Mouse (Mus musculus): Measurements from ENCODE around the gene Kremen1. TPM values are rescaled to one million over a fixed set of nuclear protein-coding genes. Genes with fewer than 3 reads are reported as not detected.

Kremen1 gene
- polyA plus RNA-seq, 2 experiments, result 20.8 to 30.9 TPM

GRCm38 (mm10) chr11:5167311-5167710 lies 94.0 kb downstream of the Kremen1 start:
- peaks cover 15% of the 10 kb centered on the region for H3K4me1 ChIP-seq (ENCODE audit: control insufficient read depth, insufficient read depth, low read length)
- WGBS, result 81% methylated on average over 9 of the region's 9 CpGs
- DNase-seq (ENCODE audit: low spot score), result no peak
- H3K9ac ChIP-seq (ENCODE audit: low read depth, low read length, severe bottlenecking), result no peak overlapping the region
- no peaks in the 10 kb centered on the region for H3K9me3 ChIP-seq (ENCODE audit: control insufficient read depth, low read length)
- ATAC-seq (ENCODE audit: low FRiP score, low read depth), result no peak
- H3K36me3 ChIP-seq (ENCODE audit: control insufficient read depth, insufficient read depth, low read length), result no peaks in the 10 kb centered on the region
- H3K4me3 ChIP-seq (replicated peaks; ENCODE audit: low read length), result no peak overlapping the region
- no peak overlapping the region for H3K27ac ChIP-seq (replicated peaks; ENCODE audit: low read depth, low read length)
- no peak overlapping the region for H3K4me2 ChIP-seq (replicated peaks; ENCODE audit: low read depth, low read length, severe bottlenecking)
- TF ChIP-seq POLR2A (IDR thresholded peaks at IDR 0.05; ENCODE audit: borderline replicate concordance, extremely low read depth, insufficient read depth, insufficient read length), result no peak
- no peaks in the 10 kb centered on the region for H3K27me3 ChIP-seq (ENCODE audit: control insufficient read depth, insufficient read depth, low read length)

- WGBS, result 8% methylated on average over 7 of the region's 8 CpGs
- no peak for DNase-seq (ENCODE audit: low spot score)
- no peak for TF ChIP-seq POLR2A (IDR thresholded peaks at IDR 0.05; ENCODE audit: borderline replicate concordance, extremely low read depth, insufficient read depth, insufficient read length)
- Histone ChIP-seq H3K27me3 (ENCODE audit: control insufficient read depth, insufficient read depth, low read length) (no peaks in the 10 kb centered on the region), H3K9me3 (ENCODE audit: control insufficient read depth, low read length) (no peaks in the 10 kb centered on the region), H3K36me3 (ENCODE audit: control insufficient read depth, insufficient read depth, low read length) (no peaks in the 10 kb centered on the region), H3K9ac (ENCODE audit: low read depth, low read length, severe bottlenecking) (no peak overlapping the region), H3K27ac (replicated peaks; ENCODE audit: low read depth, low read length) (peak overlapping the region; percentile 59; the same call in 1 of the 2 replicates), H3K4me1 (ENCODE audit: control insufficient read depth, insufficient read depth, low read length) (peaks cover 15% of the 10 kb centered on the region), H3K4me3 (replicated peaks; ENCODE audit: low read length) (no peak overlapping the region), H3K4me2 (replicated peaks; ENCODE audit: low read depth, low read length, severe bottlenecking) (no peak overlapping the region)
- peak; percentile 73 for ATAC-seq (ENCODE audit: low FRiP score, low read depth)
These were observed 95.9 kb downstream of the Kremen1 start for GRCm38 (mm10) chr11:5165471-5165916.

GRCm38 (mm10) chr11:5164310-5164709 lies 97.0 kb downstream of the Kremen1 start:
- no peak overlapping the region for H3K27ac ChIP-seq (replicated peaks; ENCODE audit: low read depth, low read length)
- H3K9ac ChIP-seq (ENCODE audit: low read depth, low read length, severe bottlenecking), result no peak overlapping the region
- H3K36me3 ChIP-seq (ENCODE audit: control insufficient read depth, insufficient read depth, low read length), result no peaks in the 10 kb centered on the region
- no peak overlapping the region for H3K4me2 ChIP-seq (replicated peaks; ENCODE audit: low read depth, low read length, severe bottlenecking)
- H3K27me3 ChIP-seq (ENCODE audit: control insufficient read depth, insufficient read depth, low read length), result no peaks in the 10 kb centered on the region
- H3K4me1 ChIP-seq (ENCODE audit: control insufficient read depth, insufficient read depth, low read length), result peaks cover 15% of the 10 kb centered on the region
- TF ChIP-seq POLR2A (IDR thresholded peaks at IDR 0.05; ENCODE audit: borderline replicate concordance, extremely low read depth, insufficient read depth, insufficient read length), result no peak
- 29% methylated on average over 8 of the region's 8 CpGs for WGBS
- H3K4me3 ChIP-seq (replicated peaks; ENCODE audit: low read length), result no peak overlapping the region
- DNase-seq (ENCODE audit: low spot score) (no peak), ATAC-seq (ENCODE audit: low FRiP score, low read depth) (no peak)
- no peaks in the 10 kb centered on the region for H3K9me3 ChIP-seq (ENCODE audit: control insufficient read depth, low read length)

- H3K4me3 ChIP-seq (replicated peaks; ENCODE audit: low read length), result no peak overlapping the region
- no peak overlapping the region for H3K4me2 ChIP-seq (replicated peaks; ENCODE audit: low read depth, low read length, severe bottlenecking)
- ATAC-seq (ENCODE audit: low FRiP score, low read depth) (no peak), DNase-seq (ENCODE audit: low spot score) (no peak)
- WGBS, result 91% methylated on average over 8 of the region's 8 CpGs
- no peak overlapping the region for H3K9ac ChIP-seq (ENCODE audit: low read depth, low read length, severe bottlenecking)
- TF ChIP-seq POLR2A (IDR thresholded peaks at IDR 0.05; ENCODE audit: borderline replicate concordance, extremely low read depth, insufficient read depth, insufficient read length), result no peak
- peaks cover 15% of the 10 kb centered on the region for H3K4me1 ChIP-seq (ENCODE audit: control insufficient read depth, insufficient read depth, low read length)
- no peaks in the 10 kb centered on the region for H3K27me3 ChIP-seq (ENCODE audit: control insufficient read depth, insufficient read depth, low read length)
- no peaks in the 10 kb centered on the region for H3K9me3 ChIP-seq (ENCODE audit: control insufficient read depth, low read length)
- no peaks in the 10 kb centered on the region for H3K36me3 ChIP-seq (ENCODE audit: control insufficient read depth, insufficient read depth, low read length)
- no peak overlapping the region for H3K27ac ChIP-seq (replicated peaks; ENCODE audit: low read depth, low read length)
These were observed 97.9 kb downstream of the Kremen1 start for GRCm38 (mm10) chr11:5163421-5163820.

GRCm38 (mm10) chr11:5160722-5161485 lies 100.5 kb downstream of the Kremen1 start:
- ATAC-seq (ENCODE audit: low FRiP score, low read depth) (no peak), DNase-seq (ENCODE audit: low spot score) (no peak)
- Histone ChIP-seq H3K9ac (ENCODE audit: low read depth, low read length, severe bottlenecking) (no peak overlapping the region), H3K9me3 (ENCODE audit: control insufficient read depth, low read length) (no peaks in the 10 kb centered on the region), H3K27ac (replicated peaks; ENCODE audit: low read depth, low read length) (no peak overlapping the region), H3K4me1 (ENCODE audit: control insufficient read depth, insufficient read depth, low read length) (peaks cover 15% of the 10 kb centered on the region), H3K4me2 (replicated peaks; ENCODE audit: low read depth, low read length, severe bottlenecking) (no peak overlapping the region), H3K27me3 (ENCODE audit: control insufficient read depth, insufficient read depth, low read length) (no peaks in the 10 kb centered on the region), H3K4me3 (replicated peaks; ENCODE audit: low read length) (no peak overlapping the region), H3K36me3 (ENCODE audit: control insufficient read depth, insufficient read depth, low read length) (no peaks in the 10 kb centered on the region)
- 72% methylated on average over 17 of the region's 17 CpGs for WGBS
- no peak for TF ChIP-seq POLR2A (IDR thresholded peaks at IDR 0.05; ENCODE audit: borderline replicate concordance, extremely low read depth, insufficient read depth, insufficient read length)

Data from limb, embryonic 14.5 days (tissue).